Mouse (Mus musculus) stomach, embryonic 14.5 days (tissue): ENCODE measurements around the gene Pold2. TPM values are rescaled to one million over a fixed set of nuclear protein-coding genes. Genes with fewer than 3 reads are reported as not detected.
A peak's percentile ranks its signal among the peaks of the same experiment; 100 is the strongest.

Experiments used
- ATAC-seq: fragments of 200-750 bp; cut with Nextera tagmentation; 2 replicates; pipeline ENCODE4 v1.8.0; 2017; ENCODE audit warnings: low read depth, moderate TSS enrichment; ENCODE audit not compliant: insufficient number of reproducible peaks, insufficient read depth, low FRiP score
- H3K27ac ChIP-seq: fragments of 300-500 bp; sonication (generic); 2 replicates; pipeline ENCODE4 v1.5.1; 2014; ENCODE audit warnings: mild to moderate bottlenecking, low read length, moderate library complexity, mixed read lengths
- H3K27me3 ChIP-seq: fragments of 300-500 bp; sonication (generic); 2 replicates; pipeline ENCODE4 v1.6.1; 2014; ENCODE audit warnings: low read length, control low read depth, mixed read lengths; ENCODE audit not compliant: control insufficient read depth, insufficient read depth
- H3K36me3 ChIP-seq: fragments of 300-500 bp; sonication (generic); 2 replicates; pipeline ENCODE4 v1.6.1; 2014; ENCODE audit warnings: mild to moderate bottlenecking, control low read depth, low read length, moderate library complexity, mixed read lengths; ENCODE audit not compliant: control insufficient read depth, insufficient read depth
- H3K4me1 ChIP-seq: fragments of 300-500 bp; sonication (generic); 2 replicates; pipeline ENCODE4 v1.6.1; 2014; ENCODE audit warnings: low read length, control low read depth, mixed read lengths; ENCODE audit not compliant: control insufficient read depth, insufficient read depth
- H3K4me2 ChIP-seq: fragments of 300-500 bp; sonication (generic); replicated peaks from 2 replicates; pipeline ENCODE4 v1.6.1; 2014; ENCODE audit warnings: low read depth, low read length, control low read depth
- H3K4me3 ChIP-seq: fragments of 300-500 bp; sonication (generic); 2 replicates; pipeline ENCODE4 v1.5.1; 2014; ENCODE audit warnings: low read depth, low read length, control low read depth
- H3K9ac ChIP-seq: fragments of 300-500 bp; sonication (generic); replicated peaks from 2 replicates; pipeline ENCODE4 v1.6.1; 2014; ENCODE audit warnings: low read depth, mild to moderate bottlenecking, control low read depth, low read length, moderate library complexity, mixed read lengths
- H3K9me3 ChIP-seq: fragments of 300-500 bp; sonication (generic); 2 replicates; pipeline ENCODE4 v1.6.1; 2016; ENCODE audit warnings: low read depth, low read length, control low read depth; ENCODE audit not compliant: control insufficient read depth
- WGBS: fragments of 180-500 bp; shearing (Covaris S2); extraction: QIAGEN DNeasy Blood & Tissue Kit; methylation state at CpG from one replicate; pipeline ENCODE4 v1.1.7; 2014; 5-methylcytosine and 5-hydroxymethylcytosine counted together
- polyA plus RNA-seq: library from polyadenylated mRNA; unstranded; fragments of >200 nt; fragmentation: Nextera tagmentation; extraction: Ambion mirVana; gene quantifications from 2 replicates; pipeline ENCODE4 v1.2.1, GENCODE M21; 2014

The Pold2 gene
- 101 and 112 TPM in 2 replicates for polyA plus RNA-seq

- WGBS = under 1% methylated on average over 52 of the region's 52 CpGs
- Histone ChIP-seq H3K27ac (peak within 1 kb of the TSS; percentile 89), H3K27me3 (no peaks in the 10 kb centered on the region)
Measured at GRCm38 (mm10) chr11:5877921-5878526, at the start of gene Pold2. Gene Pold2, minus strand, starts transcription at chr11:5878292.

GRCm38 (mm10) chr11:5926696-5927220 lies 48.7 kb upstream of the Pold2 start:
- WGBS = 75% methylated on average over 3 of the region's 3 CpGs
- Histone ChIP-seq H3K4me3 (no peak overlapping the region), H3K4me1 (no peaks in the 10 kb centered on the region), H3K4me2 (no peak overlapping the region), H3K9me3 (no peaks in the 10 kb centered on the region), H3K27me3 (no peaks in the 10 kb centered on the region), H3K36me3 (no peaks in the 10 kb centered on the region), H3K9ac (no peak overlapping the region), H3K27ac (no peak overlapping the region)
- no peak for ATAC-seq

More at GRCm38 (mm10) chr11:5877921-5878526, at the start of gene Pold2:
- Histone ChIP-seq H3K4me3 (peak within 1 kb of the TSS; percentile 53), H3K4me2 (peak within 1 kb of the TSS; percentile 75), H3K4me1 (peaks cover 13% of the 10 kb centered on the region), H3K9me3 (no peaks in the 10 kb centered on the region), H3K36me3 (peaks cover 23% of the 10 kb centered on the region; the same call in 1 of the 2 replicates), H3K9ac (peak within 1 kb of the TSS; percentile 58)
- ATAC-seq = peak; percentile 99

GRCm38 (mm10) chr11:5924699-5925098 lies 46.6 kb upstream of the Pold2 start:
- Histone ChIP-seq H3K27me3 (no peaks in the 10 kb centered on the region), H3K27ac (no peak overlapping the region), H3K4me2 (no peak overlapping the region), H3K4me3 (no peak overlapping the region), H3K9me3 (no peaks in the 10 kb centered on the region), H3K4me1 (no peaks in the 10 kb centered on the region), H3K9ac (no peak overlapping the region), H3K36me3 (no peaks in the 10 kb centered on the region)
- WGBS = 55% methylated on average over 8 of the region's 8 CpGs
- ATAC-seq = no peak

GRCm38 (mm10) chr11:5920323-5920960 lies 42.4 kb upstream of the Pold2 start:
- Histone ChIP-seq H3K4me2 (no peak overlapping the region), H3K36me3 (no peaks in the 10 kb centered on the region), H3K4me3 (no peak overlapping the region), H3K4me1 (no peaks in the 10 kb centered on the region), H3K27ac (no peak overlapping the region), H3K27me3 (no peaks in the 10 kb centered on the region), H3K9me3 (no peaks in the 10 kb centered on the region), H3K9ac (no peak overlapping the region)
- 34% methylated on average over 17 of the region's 17 CpGs for WGBS
- no peak for ATAC-seq

GRCm38 (mm10) chr11:5919606-5920005 lies 41.5 kb upstream of the Pold2 start:
- no peak overlapping the region for H3K27ac ChIP-seq
- WGBS = 89% methylated on average over 4 of the region's 4 CpGs
- no peak overlapping the region for H3K4me2 ChIP-seq
- ATAC-seq = no peak
- no peaks in the 10 kb centered on the region for H3K36me3 ChIP-seq
- H3K4me1 ChIP-seq = no peaks in the 10 kb centered on the region
- H3K9ac ChIP-seq = no peak overlapping the region
- no peak overlapping the region for H3K4me3 ChIP-seq
- H3K27me3 ChIP-seq = no peaks in the 10 kb centered on the region
- H3K9me3 ChIP-seq = no peaks in the 10 kb centered on the region

GRCm38 (mm10) chr11:5918111-5918510 lies 40.0 kb upstream of the Pold2 start:
- WGBS = 60% methylated on average over 2 of the region's 2 CpGs
- no peak overlapping the region for H3K9ac ChIP-seq
- no peaks in the 10 kb centered on the region for H3K27me3 ChIP-seq
- no peaks in the 10 kb centered on the region for H3K9me3 ChIP-seq
- no peak overlapping the region for H3K27ac ChIP-seq
- H3K4me2 ChIP-seq = no peak overlapping the region
- H3K36me3 ChIP-seq = no peaks in the 10 kb centered on the region
- no peaks in the 10 kb centered on the region for H3K4me1 ChIP-seq
- no peak for ATAC-seq
- no peak overlapping the region for H3K4me3 ChIP-seq

GRCm38 (mm10) chr11:5916178-5916548 lies 38.1 kb upstream of the Pold2 start:
- WGBS = 63% methylated on average over 8 of the region's 8 CpGs
- no peak for ATAC-seq
- Histone ChIP-seq H3K4me2 (no peak overlapping the region), H3K27me3 (no peaks in the 10 kb centered on the region), H3K9me3 (no peaks in the 10 kb centered on the region), H3K9ac (no peak overlapping the region), H3K4me1 (no peaks in the 10 kb centered on the region), H3K36me3 (no peaks in the 10 kb centered on the region), H3K27ac (no peak overlapping the region), H3K4me3 (no peak overlapping the region)

- H3K4me2 ChIP-seq = no peak overlapping the region
- WGBS = 80% methylated on average over 5 of the region's 5 CpGs
- no peaks in the 10 kb centered on the region for H3K9me3 ChIP-seq
- no peaks in the 10 kb centered on the region for H3K36me3 ChIP-seq
- no peak overlapping the region for H3K27ac ChIP-seq
- no peak overlapping the region for H3K9ac ChIP-seq
- no peak overlapping the region for H3K4me3 ChIP-seq
- no peak for ATAC-seq
- H3K4me1 ChIP-seq = no peaks in the 10 kb centered on the region
- no peaks in the 10 kb centered on the region for H3K27me3 ChIP-seq
Measured at GRCm38 (mm10) chr11:5915429-5916177, 37.5 kb upstream of the Pold2 start.
